In genomic region chr14:77647017-77647416, GRCm38 (mm10) we compare ENCODE assay signal across 15 mouse cellular contexts.
"Had no signal": no experiment of that assay in that cellular context is flagged by ENCODE, and none has a peak within 500 bp of the region (broad histone marks: within the 10 kb centered on the region; RNA-seq: fewer than 3 reads in every experiment).

No protein-coding gene starts in this region.

- H3K27ac ChIP-seq: kidney, postnatal 0 days; liver, embryonic 13.5 days; midbrain, embryonic 12.5 days; midbrain, embryonic 15.5 days; neural tube, embryonic 12.5 days; neural tube, embryonic 15.5 days; stomach, embryonic 15.5 days had no signal

- H3K4me3 ChIP-seq: liver, embryonic 13.5 days; midbrain, embryonic 12.5 days; midbrain, embryonic 15.5 days; neural tube, embryonic 12.5 days; neural tube, embryonic 15.5 days; stomach, embryonic 15.5 days had no signal

- DNase-seq: kidney, adult 2 months; kidney, postnatal 25 days; liver, embryonic 13.5 days; lung, adult 2 months; lung, postnatal 14 days; lung, postnatal 4 days; spleen, adult 18-20 months; thymus, postnatal 25 days had no signal

- ATAC-seq: intestine, postnatal 0 days; midbrain, embryonic 15.5 days had no signal
